Mouse (Mus musculus) intestine, postnatal 0 days (tissue): ENCODE results near the gene Sbk2. TPM values are rescaled to one million over a fixed set of nuclear protein-coding genes. Genes with fewer than 3 reads are reported as not detected.
"Not testable (repeated sequence)": the region's sequence is repeated elsewhere in the genome, so short reads cannot be mapped to it uniquely, and the experiment has no call there.

Source experiments
- ATAC-seq: fragments of 200-750 bp; cut with Nextera tagmentation; 2 replicates; pipeline ENCODE4 v1.8.0; 2017; ENCODE audit warnings: mild to moderate bottlenecking, moderate TSS enrichment, moderate library complexity
- H3K27ac ChIP-seq: fragments of 300-500 bp; sonication (generic); 2 replicates; pipeline ENCODE4 v1.5.1; 2014; ENCODE audit warnings: mild to moderate bottlenecking, low read depth, low read length, moderate library complexity
- H3K27me3 ChIP-seq: fragments of 300-500 bp; sonication (generic); replicated peaks from 2 replicates; pipeline ENCODE4 v1.6.1; 2014; ENCODE audit warnings: low read length, mixed read lengths; ENCODE audit not compliant: control insufficient read depth, insufficient read depth
- H3K36me3 ChIP-seq: fragments of 300-500 bp; sonication (generic); 2 replicates; pipeline ENCODE4 v1.6.1; 2014; ENCODE audit warnings: mild to moderate bottlenecking, moderate library complexity; ENCODE audit not compliant: control insufficient read depth, insufficient read depth
- H3K4me1 ChIP-seq: fragments of 300-500 bp; sonication (generic); replicated peaks from 2 replicates; pipeline ENCODE4 v1.6.1; 2014; ENCODE audit warnings: antibody characterized with exemption, low read length, mixed read lengths; ENCODE audit not compliant: control insufficient read depth, insufficient read depth
- H3K4me2 ChIP-seq: fragments of 300-500 bp; sonication (generic); replicated peaks from 2 replicates; pipeline ENCODE4 v1.6.1; 2014; ENCODE audit warnings: low read depth, mild to moderate bottlenecking, moderate library complexity
- H3K4me3 ChIP-seq: fragments of 300-500 bp; sonication (generic); 2 replicates; pipeline ENCODE4 v1.5.1; 2014; ENCODE audit warnings: low read depth, low read length
- H3K9ac ChIP-seq: fragments of 300-500 bp; sonication (generic); 2 replicates; pipeline ENCODE4 v1.6.1; 2014; ENCODE audit warnings: mild to moderate bottlenecking, low read depth, low read length
- H3K9me3 ChIP-seq: fragments of 300-500 bp; sonication (generic); 2 replicates; pipeline ENCODE4 v1.6.1; 2016; ENCODE audit warnings: mixed run types; ENCODE audit not compliant: control insufficient read depth
- CTCF ChIP-seq: sonication (generic); IDR thresholded peaks from 2 replicates; pipeline ENCODE4 v1.5.1; 2016; ENCODE audit warnings: low read depth, mild to moderate bottlenecking, control low read depth, antibody characterized with exemption, moderate library complexity
- WGBS: fragments of 180-500 bp; shearing (Covaris S2); extraction: QIAGEN DNeasy Blood & Tissue Kit; methylation state at CpG from one replicate; pipeline ENCODE4 v1.1.7; 2014; 5-methylcytosine and 5-hydroxymethylcytosine counted together
- polyA plus RNA-seq: library from polyadenylated mRNA; unstranded; fragments of >200 nt; fragmentation: Nextera tagmentation; extraction: Ambion mirVana; gene quantifications from 2 replicates; pipeline ENCODE4 v1.2.1, GENCODE M21; 2015

Sbk2 gene
- 0.47 and 0.76 TPM in 2 replicates for polyA plus RNA-seq

DNA sequence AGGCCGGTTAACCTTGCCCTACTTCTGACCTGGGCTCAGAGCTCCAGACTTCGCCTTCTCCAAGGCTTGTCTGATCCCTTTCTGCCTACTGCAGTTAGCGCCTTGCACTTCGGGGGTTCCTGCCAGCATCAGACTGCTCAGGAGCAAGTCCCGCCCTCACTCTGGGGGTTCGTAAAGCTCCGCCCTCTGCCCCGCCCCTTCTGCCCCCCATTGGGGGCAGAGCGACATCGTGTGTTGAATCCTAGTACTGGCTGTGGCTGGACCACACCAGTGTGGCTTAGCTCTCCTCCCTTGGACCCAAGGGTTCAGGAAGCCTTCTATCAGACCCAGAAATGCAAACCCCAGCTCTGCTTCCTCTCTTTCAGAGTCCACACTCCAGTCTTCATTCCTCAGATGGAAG, at the start of gene Sbk2:
Gene Sbk2, minus strand, starts transcription at position 135 of the 400 bp plus-strand sequence.
- H3K27ac ChIP-seq, result no peak within 1 kb of the TSS; the same call in 1 of the 2 replicates
- TF ChIP-seq CTCF, result peak; percentile 91
- peak; percentile 80; the same call in 1 of the 2 replicates for ATAC-seq
- H3K4me2 ChIP-seq, result peak within 1 kb of the TSS; percentile 44
- 1% methylated on average over 10 of the region's 10 CpGs for WGBS
- H3K4me3 ChIP-seq, result no peak within 1 kb of the TSS
- H3K4me1 ChIP-seq, result no peaks in the 10 kb centered on the region
- H3K9me3 ChIP-seq, result no peaks in the 10 kb centered on the region
- no peaks in the 10 kb centered on the region for H3K36me3 ChIP-seq
- H3K9ac ChIP-seq, result no peak within 1 kb of the TSS
- no peaks in the 10 kb centered on the region for H3K27me3 ChIP-seq

DNA sequence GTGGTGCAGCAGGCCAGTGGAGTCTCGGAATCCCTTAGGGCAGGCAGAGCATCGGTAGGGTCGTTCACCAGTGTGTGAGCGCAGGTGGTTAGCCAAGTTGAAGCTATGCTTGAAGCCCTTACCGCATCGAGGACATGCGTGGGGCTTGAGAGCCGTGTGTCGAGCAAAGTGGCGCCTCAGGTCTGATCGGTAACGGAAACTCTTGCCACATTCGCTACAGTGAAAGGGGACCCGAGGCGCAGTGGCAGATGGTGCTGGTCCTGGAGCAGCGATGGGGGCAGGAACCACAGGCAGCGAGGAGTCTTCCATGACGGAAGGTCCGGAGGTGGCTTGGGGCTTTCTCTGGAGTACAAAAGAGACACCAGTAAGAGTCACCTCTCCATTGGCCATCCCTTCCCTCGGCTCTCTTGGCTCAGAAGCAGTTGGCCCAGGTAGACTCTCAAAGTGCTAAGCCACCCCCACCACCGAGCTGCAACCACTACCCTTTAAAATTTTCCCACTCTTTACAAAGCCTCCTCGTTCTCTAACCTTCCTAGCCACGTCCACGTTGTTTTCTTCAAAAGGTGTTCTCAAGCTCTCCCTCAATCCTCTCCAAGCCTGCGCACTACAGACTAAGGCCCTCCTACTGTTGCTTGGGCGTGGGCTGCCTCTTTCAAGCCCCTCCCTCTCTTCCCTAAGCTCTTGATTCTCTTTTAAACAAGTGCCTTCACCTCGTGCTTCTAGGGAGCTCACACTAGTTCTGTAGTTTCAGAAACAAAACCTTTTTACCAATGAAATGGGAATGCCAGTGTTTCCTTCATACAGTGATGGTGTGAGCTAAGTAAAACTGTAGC, 48.7 kb upstream of the Sbk2 start:
- no peak for ATAC-seq
- no peak overlapping the region for H3K9ac ChIP-seq

DNA sequence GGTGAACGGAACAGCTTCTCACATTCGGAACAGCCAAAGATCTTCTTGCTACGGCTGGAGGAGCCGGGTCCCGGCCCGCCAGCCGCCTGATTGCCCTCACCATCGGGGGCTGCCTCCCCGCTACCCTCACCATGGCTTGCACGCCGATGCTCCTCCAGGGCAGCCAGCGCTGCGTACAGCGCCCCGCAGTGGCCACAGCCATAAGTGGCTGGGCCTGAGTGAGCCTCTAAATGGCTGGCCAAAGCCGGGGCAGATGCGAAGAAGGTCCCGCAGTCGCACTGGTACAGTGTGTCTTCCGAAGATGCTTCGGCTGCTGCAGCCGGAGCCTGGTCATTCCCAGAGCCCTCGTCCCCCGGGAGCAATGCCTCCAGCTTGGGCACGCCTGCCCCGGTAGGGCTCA, 44.0 kb upstream of the Sbk2 start:
- no peaks in the 10 kb centered on the region for H3K9me3 ChIP-seq
- no peak overlapping the region for H3K4me3 ChIP-seq
- no peak overlapping the region for H3K9ac ChIP-seq
- no peak for ATAC-seq
- H3K27me3 ChIP-seq, result no peaks in the 10 kb centered on the region
- no peak overlapping the region for H3K27ac ChIP-seq
- peak; percentile 30; the same call in 1 of the 2 replicates for TF ChIP-seq CTCF
- 94% methylated on average over 26 of the region's 26 CpGs for WGBS
- H3K4me1 ChIP-seq, result no peaks in the 10 kb centered on the region
- H3K4me2 ChIP-seq, result no peak overlapping the region
- peaks cover 59% of the 10 kb centered on the region for H3K36me3 ChIP-seq

More for the DNA sequence above, 48.7 kb upstream of the Sbk2 start:
- no peak overlapping the region for H3K27ac ChIP-seq
- H3K4me1 ChIP-seq, result peaks cover 3% of the 10 kb centered on the region; the same call in 1 of the 2 replicates
- H3K4me2 ChIP-seq, result no peak overlapping the region
- no peak overlapping the region for H3K4me3 ChIP-seq
- no peaks in the 10 kb centered on the region for H3K27me3 ChIP-seq
- TF ChIP-seq CTCF, result no peak
- no peaks in the 10 kb centered on the region for H3K9me3 ChIP-seq
- WGBS, result 90% methylated on average over 27 of the region's 27 CpGs
- peaks cover 57% of the 10 kb centered on the region for H3K36me3 ChIP-seq

DNA sequence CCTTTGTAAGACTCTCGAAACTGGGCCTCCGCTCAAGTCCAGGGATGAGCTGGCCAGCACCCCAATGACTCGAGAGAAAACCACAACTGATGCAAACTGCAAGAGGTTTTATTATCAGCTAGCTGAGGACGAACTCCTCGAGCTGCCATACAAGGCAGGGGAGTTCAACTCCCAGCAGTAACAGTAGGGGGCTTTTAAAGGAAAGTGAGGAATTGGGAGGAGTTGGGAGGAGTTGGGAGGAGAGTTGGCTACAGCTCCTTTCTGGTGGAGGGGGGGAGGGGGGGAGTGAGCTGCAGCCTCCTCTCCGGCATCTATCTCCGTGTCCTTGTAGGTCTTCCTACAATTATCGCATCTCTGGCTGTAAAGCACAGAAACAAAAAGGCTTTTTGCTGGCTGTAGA, 38.7 kb upstream of the Sbk2 start:
- WGBS, result 70% methylated on average over 8 of the region's 8 CpGs
- ATAC-seq, result not testable (repeated sequence)

DNA sequence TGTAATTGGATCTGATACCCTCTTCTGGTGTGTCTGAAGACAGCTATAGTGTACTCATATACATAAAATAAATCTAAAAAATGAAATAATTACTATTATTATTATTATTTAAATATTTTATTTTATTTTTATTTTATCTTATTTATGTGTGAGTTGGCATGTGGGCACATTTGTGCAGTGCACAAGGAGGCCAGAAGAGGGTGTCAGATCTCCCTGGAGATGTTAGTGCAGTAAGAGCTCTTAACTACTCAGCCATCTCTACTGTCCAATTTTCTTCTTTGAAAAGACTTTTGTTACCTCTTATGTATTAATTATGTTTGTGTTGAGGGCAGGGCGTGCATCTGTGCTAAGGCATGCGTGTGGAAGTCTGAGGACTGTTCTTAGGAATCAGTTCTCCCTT, 35.7 kb upstream of the Sbk2 start:
- Histone ChIP-seq H3K27ac (no peak overlapping the region), H3K27me3 (no peaks in the 10 kb centered on the region), H3K4me2 (no peak overlapping the region), H3K4me3 (no peak overlapping the region), H3K36me3 (no peaks in the 10 kb centered on the region), H3K9me3 (no peaks in the 10 kb centered on the region), H3K4me1 (no peaks in the 10 kb centered on the region), H3K9ac (no peak overlapping the region)
- peak; percentile 61 for TF ChIP-seq CTCF
- 70% methylated on average over 2 of the region's 2 CpGs for WGBS
- no peak for ATAC-seq

More for the DNA sequence above, 38.7 kb upstream of the Sbk2 start:
- H3K36me3 ChIP-seq, H3K9me3 ChIP-seq, H3K4me1 ChIP-seq, H3K4me2 ChIP-seq, H3K27me3 ChIP-seq, H3K9ac ChIP-seq, H3K27ac ChIP-seq, H3K4me3 ChIP-seq: not testable (repeated sequence)

DNA sequence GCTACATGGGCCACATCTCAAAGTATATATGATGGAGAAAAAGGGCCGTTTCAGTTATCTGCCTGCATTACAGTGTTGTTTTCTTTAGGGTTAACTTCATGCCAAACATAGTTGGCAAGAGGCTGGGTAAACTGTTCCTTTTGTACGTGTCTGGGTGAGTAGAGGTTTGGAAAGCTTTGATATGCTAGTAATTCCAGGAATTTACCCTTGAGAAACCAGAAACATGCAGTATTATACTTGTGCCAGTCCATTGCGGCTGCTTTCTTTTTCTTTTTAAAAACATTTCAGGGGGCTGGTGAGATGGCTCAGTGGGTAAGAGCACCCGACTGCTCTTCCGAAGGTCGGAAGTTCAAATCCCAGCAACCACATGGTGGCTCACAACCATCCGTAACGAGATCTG, 32.7 kb upstream of the Sbk2 start:
- no peak for TF ChIP-seq CTCF
- Histone ChIP-seq H3K4me1 (no peaks in the 10 kb centered on the region), H3K9me3 (0 out of 2 replicates have a peak, but pooled peaks cover 3% of the 10 kb centered on the region), H3K27ac (no peak overlapping the region), H3K9ac (no peak overlapping the region), H3K36me3 (peaks cover 16% of the 10 kb centered on the region; the same call in 1 of the 2 replicates), H3K4me3 (no peak overlapping the region), H3K4me2 (peak overlapping the region; percentile 90), H3K27me3 (no peaks in the 10 kb centered on the region)
- no peak for ATAC-seq
- WGBS, result 45% methylated on average over 7 of the region's 8 CpGs
